ENCODE assay signal across 26 mouse cellular contexts in genomic region chr11:116823255-116823654, GRCm38 (mm10).
"Had no signal": no experiment of that assay in that cellular context is flagged by ENCODE, and none has a peak within 500 bp of the region (broad histone marks: within the 10 kb centered on the region; RNA-seq: fewer than 3 reads in every experiment).

No protein-coding gene starts in this region.

- H3K4me3 ChIP-seq: embryonic facial prominence, embryonic 10.5 days; embryonic facial prominence, embryonic 12.5 days; embryonic facial prominence, embryonic 13.5 days; embryonic facial prominence, embryonic 15.5 days; erythroblast, embryonic 14.5 days; forebrain, embryonic 10.5 days; forebrain, embryonic 12.5 days; forebrain, embryonic 13.5 days; forebrain, embryonic 15.5 days; heart, adult 2 months; heart, embryonic 10.5 days had no signal

- H3K27ac ChIP-seq: embryonic facial prominence, embryonic 10.5 days; embryonic facial prominence, embryonic 12.5 days; embryonic facial prominence, embryonic 13.5 days; embryonic facial prominence, embryonic 15.5 days; forebrain, embryonic 10.5 days; forebrain, embryonic 12.5 days; forebrain, embryonic 13.5 days; forebrain, embryonic 15.5 days; heart, embryonic 10.5 days had no signal

- DNase-seq: cerebellum, adult 2 months; cerebellum, adult 8-10 months; cerebellum, adult 9-10 months; cerebellum, adult 9-11 months; cerebellum, postnatal 10 days; cerebellum, postnatal 14 days; cerebellum, postnatal 25 days; cerebellum, postnatal 36 days; embryo, embryonic 11 days; forebrain, postnatal 0 days; gastrocnemius, postnatal 10 days; gastrocnemius, postnatal 14 days; gastrocnemius, postnatal 25 days; gastrocnemius, postnatal 36 days; heart, adult 18-20 months; heart, adult 2 months had no signal
